Mouse (Mus musculus): ENCODE results near the gene C330007P06Rik.

The C330007P06Rik gene

DNA sequence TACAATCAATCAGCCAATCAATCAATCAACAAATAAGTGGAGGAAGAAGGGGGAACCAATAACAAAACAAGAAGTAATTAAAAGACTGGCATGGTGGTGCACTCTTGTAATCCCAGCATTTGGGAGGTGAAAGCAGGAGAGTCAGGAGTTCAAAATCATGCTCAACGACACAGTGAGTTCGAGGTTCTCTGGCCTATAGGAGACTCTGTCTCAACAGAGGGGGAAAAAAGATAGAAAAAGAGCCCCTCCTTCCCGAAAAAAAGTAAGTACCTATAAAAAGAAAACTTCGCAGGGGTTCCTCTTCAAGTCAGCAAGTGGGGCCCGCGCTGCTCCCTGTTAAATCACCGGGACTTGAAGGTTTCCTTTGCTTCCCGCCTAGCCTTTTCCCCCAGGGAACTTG is at the start of gene C330007P06Rik, which contains the start of gene Ube2a:
TSS of gene C330007P06Rik (minus strand) at position 347 of the 400 bp plus-strand sequence.
TSS of gene Ube2a (plus strand) at position 136 of the 400 bp plus-strand sequence.
- DNase-seq: no peak

DNA sequence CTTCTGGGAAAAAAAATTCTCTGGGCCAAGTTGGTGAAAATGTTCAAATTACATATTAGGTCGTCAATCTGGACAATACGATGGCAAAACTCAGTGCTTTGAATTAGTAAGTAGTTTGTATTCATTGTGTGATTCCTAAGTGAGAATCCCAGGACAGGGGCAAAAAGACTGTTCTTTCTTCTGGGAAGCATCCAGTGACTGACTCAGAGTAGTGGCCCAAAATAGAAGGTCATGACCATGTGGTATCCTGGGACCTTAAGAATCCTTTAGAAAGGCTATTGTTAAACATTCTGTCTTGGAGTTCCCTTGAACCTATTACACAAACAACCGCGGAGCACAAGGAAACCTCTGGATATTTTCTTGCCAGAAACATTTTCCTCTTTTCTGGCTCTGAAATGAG is 47.4 kb upstream of the C330007P06Rik start:
- no peak for DNase-seq

DNA sequence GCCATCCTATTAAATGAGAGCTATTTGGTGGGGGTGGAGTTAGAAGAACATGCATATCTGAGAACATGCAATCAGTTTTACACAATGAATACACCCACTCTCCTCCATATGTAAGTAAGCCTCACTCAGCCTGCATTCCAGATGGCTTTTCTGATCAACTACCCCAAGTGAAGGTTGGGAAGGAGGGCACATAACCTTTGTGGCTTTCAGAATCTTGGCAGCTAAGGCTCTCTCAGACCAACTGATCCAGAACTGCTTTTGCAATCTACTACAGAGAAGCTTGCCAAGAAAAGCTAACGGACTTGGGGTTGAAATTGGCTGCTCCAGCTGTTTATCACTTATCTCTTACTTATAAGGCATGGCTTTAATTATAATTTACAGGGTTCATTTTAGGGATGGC is 43.8 kb upstream of the C330007P06Rik start:
- no peak for DNase-seq

DNA sequence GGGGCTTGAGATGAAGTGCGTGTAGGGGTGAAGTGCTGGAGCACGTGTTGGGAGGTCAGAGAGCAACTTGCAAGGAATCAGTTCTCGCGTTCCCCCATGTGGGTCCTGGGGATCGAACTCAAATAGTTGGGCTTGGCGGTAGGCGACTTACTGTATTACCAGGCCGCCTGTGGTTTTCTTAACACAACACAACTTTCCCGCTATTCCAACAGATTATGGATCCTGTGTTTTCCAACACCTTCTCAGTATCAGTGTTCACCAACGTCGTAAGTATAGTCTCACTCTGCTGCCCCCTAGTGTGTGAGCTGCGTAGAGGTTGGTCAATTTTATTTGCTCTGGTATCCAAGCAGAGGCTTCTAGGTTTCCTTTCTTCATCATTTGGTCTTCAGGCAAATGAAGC is 37.4 kb upstream of the C330007P06Rik start:
- DNase-seq: peak; percentile 62

DNA sequence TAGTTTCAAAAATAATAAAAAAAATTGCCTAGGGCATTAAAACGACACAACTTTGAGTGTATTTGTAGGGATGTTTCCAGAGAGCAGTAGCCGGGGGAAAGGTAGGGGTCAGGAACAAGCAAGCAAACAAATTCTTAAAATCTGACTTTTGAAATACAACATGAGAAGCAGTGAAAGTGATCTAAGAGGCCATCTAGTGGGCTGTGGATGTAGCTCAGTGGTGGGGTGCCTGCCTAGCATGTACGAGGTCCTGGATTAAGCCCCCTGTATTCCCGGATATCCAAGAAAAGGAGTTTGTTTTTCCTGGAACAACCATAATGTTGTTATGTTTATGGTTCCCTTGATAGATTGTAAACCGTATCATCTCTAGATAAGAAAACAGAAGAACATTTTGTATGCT is 32.6 kb upstream of the C330007P06Rik start:
- peak; percentile 19 for DNase-seq

DNA sequence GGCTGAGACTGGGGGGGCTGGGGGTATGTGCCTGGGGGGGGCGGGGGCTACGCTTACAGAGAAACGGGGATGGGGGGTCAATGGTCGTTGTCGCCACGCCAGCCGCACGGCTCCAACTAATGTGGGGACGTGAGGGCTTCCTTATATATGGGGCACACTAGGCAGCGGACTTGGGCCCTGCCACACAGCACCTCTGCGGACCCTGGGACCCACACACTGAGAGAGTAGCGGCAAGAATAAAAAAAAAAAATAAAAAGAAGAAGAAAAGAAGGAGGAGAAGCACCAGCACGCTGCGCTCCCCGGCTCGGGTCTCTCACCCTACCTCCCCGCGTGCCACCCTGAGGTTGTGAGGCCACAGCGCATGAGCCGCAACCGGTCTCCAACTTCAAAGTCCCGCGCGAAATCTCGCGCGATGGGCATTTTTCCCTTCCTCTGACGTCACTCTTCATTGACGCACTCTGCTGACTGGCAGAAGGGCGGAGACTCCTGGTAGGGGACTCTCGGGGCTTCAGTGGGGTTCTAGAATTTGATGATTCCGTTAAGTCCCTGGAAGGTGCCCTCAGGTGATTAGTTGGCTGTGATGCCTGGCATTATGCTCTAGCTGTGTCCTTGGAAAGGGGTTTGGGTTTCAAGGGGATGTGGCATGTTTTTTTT is 29.3 kb upstream of the C330007P06Rik start:
- peak; percentile 93 for DNase-seq

DNA sequence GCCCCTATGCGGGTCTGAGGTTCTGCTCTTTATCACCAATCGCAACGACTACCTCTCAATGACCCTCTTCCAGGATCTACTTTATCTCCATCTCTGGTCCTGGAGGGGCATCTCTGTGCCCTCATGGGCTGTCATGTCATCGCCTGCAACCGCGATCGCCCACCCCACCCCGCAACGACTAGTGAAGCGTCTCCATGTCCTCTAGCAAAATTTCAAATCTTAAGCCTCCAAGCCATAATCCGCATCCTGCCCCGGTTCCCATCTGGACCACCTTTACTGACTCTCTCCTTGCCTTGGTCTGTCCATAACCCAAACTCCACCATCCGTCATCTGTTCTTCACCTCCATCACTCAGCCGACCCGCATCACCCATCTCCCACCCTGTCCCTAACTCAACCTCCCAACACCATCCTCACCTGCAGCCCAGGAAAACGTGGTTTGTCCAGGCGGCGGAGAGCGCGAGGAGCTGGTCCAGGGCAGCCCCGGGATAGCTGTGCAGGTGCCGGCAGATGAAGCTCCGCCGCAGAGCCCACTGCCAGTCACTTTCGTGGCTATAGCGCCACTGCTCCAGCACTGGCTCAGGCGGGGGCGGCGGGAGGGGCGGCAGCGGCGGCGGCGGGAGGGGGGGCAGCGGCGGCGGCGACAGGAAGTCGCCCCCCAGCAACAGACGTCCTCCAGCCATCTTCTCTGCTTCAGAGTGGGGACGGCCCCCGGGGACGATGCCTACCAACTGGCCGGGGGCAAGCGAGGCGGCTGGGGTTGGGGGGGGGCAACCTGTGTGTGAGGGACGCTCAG is 28.6 kb upstream of the C330007P06Rik start, which contains the start of gene Nkrf:
TSS of gene Nkrf (minus strand) at position 579 of the 794 bp plus-strand sequence.
- peak; percentile 36 for DNase-seq

DNA sequence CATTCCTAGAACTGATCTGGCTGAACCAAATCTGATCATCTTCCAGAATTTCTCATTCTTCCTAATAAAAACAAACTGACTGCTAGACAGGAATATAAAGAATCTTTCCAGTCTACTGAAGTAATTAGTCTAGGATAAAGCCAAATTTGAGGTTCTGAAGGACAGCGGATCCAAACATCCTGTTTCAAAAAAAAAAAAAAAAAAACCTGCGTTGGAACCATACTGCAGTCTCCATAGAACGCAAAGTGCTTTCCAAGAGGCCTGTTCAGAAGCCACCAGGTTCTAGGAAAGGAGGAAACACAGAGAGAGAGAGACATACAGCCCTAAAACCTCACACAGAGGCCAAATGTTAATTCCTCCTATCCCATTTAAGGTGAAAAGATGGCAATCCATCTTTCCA is 27.7 kb upstream of the C330007P06Rik start:
- DNase-seq: no peak

DNA sequence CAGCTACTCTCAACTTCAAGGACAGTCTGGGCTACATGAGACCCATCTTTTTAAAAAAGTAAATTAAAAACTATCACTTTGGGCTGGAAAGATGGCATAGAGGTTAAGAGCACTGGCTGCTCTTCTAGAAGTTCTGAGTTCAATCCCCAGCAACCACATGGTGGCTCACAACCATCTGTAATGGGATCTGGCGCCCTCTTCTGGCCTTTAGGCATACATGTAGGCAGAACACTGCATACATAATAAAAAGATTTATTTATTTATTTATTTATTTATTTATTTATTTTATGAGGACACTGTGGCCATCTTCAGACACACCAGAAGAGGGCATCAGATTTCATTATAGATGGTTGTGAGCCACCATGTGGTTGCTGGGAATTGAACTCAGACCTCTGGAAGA is 25.0 kb upstream of the C330007P06Rik start:
- peak; percentile 5 for DNase-seq

DNA sequence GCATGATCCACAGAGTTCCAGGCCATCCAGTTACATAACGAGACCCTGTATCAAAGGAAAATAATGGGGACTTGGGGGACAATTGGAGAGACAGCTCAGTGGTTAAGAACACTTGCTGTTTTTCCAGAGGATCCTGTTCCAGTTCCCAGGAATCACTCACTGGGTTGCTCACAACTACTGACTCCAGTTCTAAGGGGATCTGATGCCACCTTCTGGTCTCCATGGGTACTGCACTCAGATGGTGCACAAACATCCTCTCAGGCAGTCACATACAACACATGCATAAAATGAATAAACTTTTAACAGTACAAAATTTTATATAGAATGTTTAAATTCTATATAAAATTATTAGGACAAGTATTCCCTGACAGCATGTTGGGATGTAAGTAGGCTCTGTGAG is 10.8 kb upstream of the C330007P06Rik start:
- no peak for DNase-seq

DNA sequence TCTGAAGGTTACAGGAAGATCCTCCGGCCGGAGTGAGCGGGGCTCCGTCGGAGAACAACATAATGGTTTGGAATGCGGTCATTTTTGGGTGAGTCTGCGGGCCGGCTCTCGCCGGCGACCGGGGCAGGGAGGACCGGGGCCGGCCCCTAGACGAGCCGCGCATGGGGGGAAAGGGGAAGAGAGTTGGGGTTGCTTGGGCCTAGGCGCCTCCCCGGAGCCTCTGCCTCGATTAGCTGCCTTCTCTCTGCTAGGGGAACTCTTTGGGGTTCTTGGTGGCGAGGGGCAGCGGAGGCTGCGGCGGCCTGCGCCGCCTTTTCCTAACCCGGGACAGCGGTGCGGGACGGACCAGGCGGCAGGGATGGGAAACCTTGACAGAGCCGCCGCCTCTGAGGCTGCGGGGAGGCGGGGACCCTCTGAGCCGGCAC is 805 bp upstream of the C330007P06Rik start:
- DNase-seq: peak; percentile 29

DNA sequence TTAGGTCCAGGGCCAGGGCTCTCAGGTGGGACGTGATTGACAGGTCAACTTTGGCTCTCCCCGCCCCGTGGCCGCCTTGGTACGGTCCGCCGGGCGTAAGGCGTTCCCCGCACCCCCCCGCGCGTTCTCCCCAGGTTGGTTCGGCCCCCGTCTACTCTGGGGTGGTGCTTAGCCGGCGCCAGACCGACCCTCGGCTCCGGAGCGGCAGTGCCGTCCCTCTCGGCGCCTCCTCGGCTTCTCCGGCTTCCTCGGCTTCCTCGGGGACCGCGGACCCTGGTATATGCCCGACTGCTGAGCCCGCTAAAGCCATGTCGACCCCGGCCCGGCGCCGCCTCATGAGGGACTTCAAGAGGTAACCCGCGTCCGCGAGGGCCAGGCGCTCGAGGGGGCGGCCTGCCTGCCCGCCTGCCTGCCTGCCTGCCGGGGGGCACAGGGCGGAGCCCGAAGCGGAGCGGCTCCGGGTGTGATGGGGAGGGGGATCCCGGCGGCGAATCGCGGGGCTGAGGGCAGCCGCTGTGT is 326 bp upstream of the C330007P06Rik start:
- peak; percentile 91 for DNase-seq

DNA sequence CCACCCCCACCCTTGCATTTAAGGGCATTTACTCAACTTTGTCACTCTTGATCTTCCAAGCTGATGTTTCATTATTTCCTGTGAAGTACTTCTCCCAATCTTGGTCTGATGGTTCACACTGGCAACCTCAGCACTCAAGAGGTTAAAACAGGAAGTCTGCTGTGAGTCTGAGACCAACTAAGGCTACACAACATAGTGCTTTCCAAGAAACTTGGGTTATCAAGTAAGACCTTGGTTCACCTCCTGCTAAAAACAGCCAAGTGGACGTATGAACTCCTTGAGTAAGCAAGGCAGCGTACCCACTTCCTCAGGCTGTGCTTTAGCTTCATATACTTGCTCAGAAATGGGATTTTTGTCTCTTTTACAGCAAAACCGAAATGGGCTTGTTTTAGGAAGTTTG is 3.5 kb downstream of the C330007P06Rik start:
- no peak for DNase-seq

DNA sequence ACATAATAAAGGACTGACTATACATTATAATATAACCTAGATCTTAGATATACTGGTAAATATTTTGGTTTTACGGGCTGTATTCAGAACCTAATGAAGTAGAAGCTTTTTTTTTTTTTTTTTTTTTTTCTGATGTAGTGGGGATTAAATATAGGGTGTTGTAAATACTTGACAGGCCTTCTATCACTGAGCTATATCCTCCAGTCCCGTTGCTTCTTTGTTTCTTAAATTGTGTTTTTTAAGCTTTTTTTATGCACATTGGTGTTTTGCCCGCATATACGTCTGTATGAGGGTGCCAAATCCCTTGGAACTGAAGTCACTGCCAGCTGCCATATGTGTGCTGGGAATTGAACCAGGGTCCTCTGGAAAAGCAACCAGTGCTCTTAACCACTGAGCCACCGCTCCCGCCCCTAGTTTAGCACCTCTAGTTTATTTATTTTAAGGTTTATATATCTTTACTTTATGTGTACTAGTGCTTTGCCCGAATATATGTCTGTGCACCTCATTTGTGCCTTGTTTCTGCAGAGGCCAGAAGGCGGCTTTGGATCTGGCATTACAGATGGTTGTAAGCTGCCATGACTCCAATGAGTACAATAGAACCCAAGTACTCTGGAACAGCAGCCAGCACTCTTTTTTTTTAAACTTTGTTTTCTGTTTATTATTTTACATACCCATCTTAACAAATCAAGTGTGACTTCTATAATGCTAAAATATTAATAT is 9.1 kb downstream of the C330007P06Rik start:
- DNase-seq: no peak

DNA sequence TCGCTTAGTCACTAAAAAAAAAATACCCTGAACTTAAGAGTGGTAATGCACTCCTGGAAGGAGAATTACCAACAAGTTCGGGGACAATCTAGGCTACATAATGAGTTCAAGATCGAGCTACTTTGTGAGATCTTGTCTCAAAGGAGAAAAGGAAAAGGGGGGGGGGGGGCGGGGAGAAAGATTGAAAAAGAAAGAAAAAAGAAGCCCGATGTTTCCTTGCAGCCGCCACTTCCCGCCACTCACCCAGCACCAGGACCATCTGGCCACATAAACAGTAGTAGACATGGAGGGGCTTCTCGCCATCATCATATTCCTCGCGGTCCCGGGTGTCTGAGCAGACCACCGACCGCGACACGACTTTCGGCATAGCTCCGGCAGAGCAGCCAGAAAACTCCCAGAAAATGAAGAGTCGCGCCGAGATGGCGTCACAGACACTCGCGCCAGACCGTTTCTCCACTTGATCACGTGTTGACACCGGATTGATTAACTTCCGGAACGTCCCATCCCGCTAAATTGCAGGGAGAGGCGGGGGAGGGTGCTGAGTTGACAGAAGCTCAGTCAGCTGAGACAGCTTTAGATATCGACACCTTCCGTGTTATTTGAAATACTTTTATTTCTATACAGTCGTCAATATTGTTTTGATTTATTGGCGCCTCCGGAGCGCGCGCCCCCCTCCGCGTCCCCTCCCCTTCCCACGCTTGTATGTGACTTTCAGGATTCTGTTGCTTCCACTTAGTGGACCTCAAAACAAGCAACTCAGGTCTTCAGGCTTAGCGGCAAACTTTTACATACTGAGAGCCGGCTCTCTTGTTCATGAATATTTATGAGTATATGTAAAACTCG is 9.9 kb downstream of the C330007P06Rik start:
- peak; percentile 86 for DNase-seq

DNA sequence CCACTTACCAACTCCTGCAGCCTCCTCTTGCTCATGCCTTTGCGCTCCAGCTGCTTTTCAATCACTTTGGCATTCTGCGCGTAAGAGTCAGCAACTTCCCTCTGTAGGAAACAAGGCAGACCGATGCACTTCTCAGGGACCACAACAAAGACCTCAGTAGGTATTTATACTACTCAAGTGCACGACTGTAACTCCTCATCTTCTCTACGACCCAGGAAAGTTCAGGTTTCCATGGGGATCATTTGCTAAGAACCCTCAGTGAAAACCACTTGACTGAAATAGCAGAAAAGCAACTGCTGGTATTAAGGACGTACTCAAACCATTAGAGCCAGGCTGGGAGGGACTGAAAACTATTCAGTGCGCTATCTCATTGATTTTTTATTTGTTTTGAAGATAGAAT is 21.3 kb downstream of the C330007P06Rik start:
- no peak for DNase-seq

DNA sequence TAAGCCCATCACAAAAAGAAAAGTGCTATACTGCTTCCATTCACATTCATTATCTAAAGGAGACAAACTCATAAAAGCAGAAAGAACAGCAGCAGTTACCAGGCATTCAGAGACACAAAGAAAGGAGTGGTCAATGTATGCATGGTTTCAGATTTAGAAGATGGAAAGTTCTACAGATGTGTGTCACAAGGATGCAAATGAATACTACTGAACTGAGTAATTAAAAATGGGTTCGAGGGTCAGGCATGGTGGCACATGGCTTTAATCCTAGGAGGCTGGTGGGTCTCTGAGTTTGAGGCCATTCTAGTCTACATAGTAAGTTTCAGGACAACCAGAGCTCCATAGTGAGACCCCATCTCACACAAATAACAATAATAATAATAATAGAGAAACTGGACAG is 26.8 kb downstream of the C330007P06Rik start:
- no peak for DNase-seq

DNA sequence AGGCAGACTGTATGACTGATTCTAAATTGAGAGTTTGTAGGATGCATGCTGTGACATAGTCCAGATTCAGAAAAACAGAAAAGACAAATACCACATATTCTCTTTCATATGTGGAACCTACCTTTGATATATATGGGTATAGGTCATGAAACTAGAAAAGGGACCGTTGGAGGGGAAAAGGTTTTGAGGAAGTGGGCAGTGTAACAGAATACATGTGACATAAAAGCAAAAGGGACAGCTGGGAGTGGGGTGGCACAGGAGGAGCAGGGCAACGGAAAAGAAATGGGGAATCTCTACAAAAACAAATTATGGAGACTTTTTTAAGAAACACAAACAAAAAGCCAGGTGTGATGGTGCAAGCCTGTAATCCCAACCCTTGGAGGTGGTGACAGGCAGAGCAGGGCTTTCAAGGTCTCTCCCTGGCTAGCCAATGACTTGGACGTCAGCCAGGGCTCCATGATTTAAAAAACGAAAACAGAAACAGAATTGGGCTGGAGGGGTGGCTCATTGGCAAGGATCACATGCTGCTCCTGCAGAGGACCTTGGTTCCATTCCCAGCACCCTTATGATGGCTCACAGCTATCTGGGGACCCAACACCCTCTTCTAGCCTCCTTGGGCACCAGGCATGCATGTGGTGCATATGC is 30.4 kb downstream of the C330007P06Rik start:
- DNase-seq: no peak

DNA sequence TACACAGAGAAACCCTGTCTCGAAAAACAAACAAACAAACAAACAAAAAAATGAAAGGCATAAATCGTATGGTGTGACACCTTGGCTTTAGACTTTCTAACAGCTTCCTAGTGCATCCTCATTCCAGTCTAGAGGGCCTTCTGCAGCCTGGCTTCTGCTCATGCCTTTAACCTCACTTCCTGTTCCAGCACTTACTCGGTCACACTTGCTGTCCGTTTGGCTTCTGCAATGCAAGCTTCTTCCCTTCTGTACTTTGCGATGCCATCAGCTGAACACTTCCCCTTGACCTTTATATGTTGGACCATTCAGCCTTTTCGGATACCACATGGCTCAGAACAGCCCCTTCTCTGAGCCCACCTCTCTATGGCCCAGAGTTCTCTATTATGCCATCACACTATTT is 32.2 kb downstream of the C330007P06Rik start:
- no peak for DNase-seq

DNA sequence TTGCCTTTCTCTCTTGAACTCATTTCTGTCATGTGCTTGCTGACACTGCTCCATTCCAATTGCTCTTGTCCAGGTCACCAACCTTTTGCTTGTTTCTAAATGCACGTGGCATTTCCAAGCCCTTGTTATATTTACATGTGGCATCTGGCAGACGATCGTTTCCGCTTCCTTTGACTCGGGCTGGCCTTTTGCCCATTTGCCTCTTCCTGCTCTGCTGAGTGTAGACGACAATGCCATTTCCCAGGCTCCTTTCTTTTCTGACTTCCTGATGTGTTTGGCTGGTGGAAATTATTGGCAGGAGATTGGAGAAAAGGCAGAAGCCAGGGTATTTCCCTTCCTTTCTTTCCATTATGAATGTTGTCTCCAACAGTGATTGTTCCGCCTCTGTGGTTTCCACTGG is 34.5 kb downstream of the C330007P06Rik start:
- no peak for DNase-seq

DNA sequence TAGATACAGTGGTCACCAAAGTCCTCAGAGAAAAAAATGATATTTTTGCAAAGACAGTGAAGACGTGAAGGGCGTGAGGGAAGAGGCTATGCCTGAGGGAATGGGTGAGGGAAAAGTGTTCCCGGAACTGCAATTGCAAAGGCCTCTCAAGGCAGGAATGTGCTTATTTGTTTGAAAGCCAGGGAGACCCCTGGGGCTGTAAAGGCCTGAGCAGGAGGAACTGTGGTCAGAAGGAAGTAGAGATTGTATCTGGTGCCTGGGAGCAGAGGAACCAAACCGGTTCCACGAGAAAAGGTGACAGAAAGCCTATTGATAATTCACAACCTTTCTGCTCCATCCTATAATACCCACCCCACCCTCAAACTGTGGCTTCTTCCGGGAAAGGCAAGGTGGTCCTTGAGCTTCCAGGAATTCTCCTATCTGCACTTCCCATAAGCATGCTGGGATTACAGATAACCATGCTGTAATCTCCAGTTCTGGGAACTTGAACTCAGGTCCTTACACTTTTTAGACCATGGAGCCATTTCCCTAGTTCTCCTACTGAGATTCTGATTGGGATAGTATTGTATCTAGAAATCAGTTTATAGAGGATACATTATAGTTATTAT is 36.7 kb downstream of the C330007P06Rik start:
- no peak for DNase-seq
